Mouse (Mus musculus) common myeloid progenitor, adult 5-6 weeks (primary cell): ENCODE measurements around the gene Actr10. TPM values are rescaled to one million over a fixed set of nuclear protein-coding genes. Genes with fewer than 3 reads are reported as not detected.

Experiments used
- ATAC-seq: replicated peaks from 2 replicates; pipeline ENCODE4 v1.8.0; 2016; ENCODE audit warnings: low read depth, mild to moderate bottlenecking, moderate TSS enrichment, inconsistent platforms; ENCODE audit not compliant: poor library complexity, severe bottlenecking
- total RNA-seq: library from RNA; stranded (forward); fragments of 200-1000, 187-1606 nt; gene quantifications from 2 replicates; pipeline ENCODE4 v1.2.3, GENCODE M21; 2017

The Actr10 gene
- total RNA-seq, 1 experiment from 2014 or later, result 60.0 TPM

GRCm38 (mm10) chr12:71009769-71010168, 72.1 kb downstream of the Actr10 start:
- no peak for ATAC-seq

Other genes with a start within 250 kb of the Actr10 start
- gene Frmd6, start 112.3 kb upstream of the Actr10 start, total RNA-seq, result 6.2 and 12.8 TPM in 2 replicates
- gene Psma3, start 36.8 kb downstream of the Actr10 start, total RNA-seq, result 350 and 381 TPM in 2 replicates
- gene Arid4a, start 78.1 kb downstream of the Actr10 start, total RNA-seq, result 53.1 and 62.7 TPM in 2 replicates
- not detected in 2 replicates for gene Tomm20l, start 173.6 kb downstream of the Actr10 start, total RNA-seq
- 69.1 and 79.3 TPM in 2 replicates for gene Timm9, start 198.8 kb downstream of the Actr10 start, total RNA-seq
- 18.5 and 22.7 TPM in 2 replicates for gene 2700049A03Rik, start 199.0 kb downstream of the Actr10 start, total RNA-seq